Mouse (Mus musculus): Measurements from ENCODE around the gene Spem1. TPM values are rescaled to one million over a fixed set of nuclear protein-coding genes. Genes with fewer than 3 reads are reported as not detected.

Spem1 gene
- polyA plus RNA-seq, 1 experiment from 2014 or later, result not detected

DNA sequence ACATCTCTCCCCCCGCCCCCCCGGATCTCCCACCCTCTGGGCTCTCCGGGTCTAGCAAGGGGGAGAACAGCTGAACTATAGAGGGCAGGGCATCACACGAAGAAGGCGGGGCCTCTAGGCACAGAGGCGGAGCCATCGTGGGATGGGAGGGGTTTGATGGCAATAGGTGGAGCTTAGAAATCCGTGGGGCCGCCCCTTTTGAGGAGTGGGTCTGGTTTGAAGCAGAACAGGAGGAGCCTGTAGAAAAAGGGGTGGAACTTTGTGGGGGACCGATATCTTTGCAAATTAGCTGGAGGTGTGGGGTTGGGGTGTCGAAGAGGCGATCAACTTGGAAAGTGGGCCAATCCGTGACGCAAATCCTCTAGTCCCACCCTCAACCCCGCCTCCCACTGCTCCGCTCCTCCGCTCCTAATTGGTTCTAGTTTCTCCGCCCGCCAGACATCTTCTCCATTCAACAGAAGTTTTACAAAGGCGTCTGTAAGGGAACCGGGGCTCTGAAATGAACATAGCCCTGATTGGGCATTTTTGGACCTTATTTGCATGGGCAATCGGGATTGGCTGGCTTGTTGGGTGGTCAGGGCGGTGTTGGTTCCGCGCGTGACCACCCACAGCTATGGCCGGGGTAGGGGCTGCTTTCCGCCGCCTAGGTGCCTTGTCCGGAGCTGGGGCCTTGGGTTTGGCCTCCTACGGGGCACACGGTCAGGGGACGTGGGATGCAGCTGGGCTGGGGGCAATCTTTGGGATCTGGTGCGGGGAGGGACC, 16.2 kb upstream of the Spem1 start, which contains the start of gene Tmem256:
Gene Tmem256 (plus strand): TSS at position 563 of the 762 bp plus-strand sequence.
- H3K9ac ChIP-seq (ENCODE audit: low read length), result peak within 1 kb of the TSS; percentile 81
- peak within 1 kb of the TSS; percentile 98 for H3K4me2 ChIP-seq (ENCODE audit: low read depth, low read length)
- peak; percentile 93 for ATAC-seq (ENCODE audit: low read depth)
- peaks cover 2% of the 10 kb centered on the region; the same call in 1 of the 2 replicates for H3K36me3 ChIP-seq (ENCODE audit: control insufficient read depth, insufficient read depth, low read length)
- H3K27ac ChIP-seq (ENCODE audit: low read length), result peak within 1 kb of the TSS; percentile 75
- no peaks in the 10 kb centered on the region for H3K9me3 ChIP-seq (ENCODE audit: control insufficient read depth, low read length)
- peaks cover 15% of the 10 kb centered on the region for H3K27me3 ChIP-seq (ENCODE audit: control insufficient read depth, insufficient read depth, low read depth, low read length)
- H3K4me3 ChIP-seq (ENCODE audit: low read length), result peak within 1 kb of the TSS; percentile 62
- peaks cover 40% of the 10 kb centered on the region for H3K4me1 ChIP-seq (replicated peaks; ENCODE audit: control insufficient read depth, insufficient read depth, low read length)
- under 1% methylated on average over 34 of the region's 34 CpGs for WGBS

DNA sequence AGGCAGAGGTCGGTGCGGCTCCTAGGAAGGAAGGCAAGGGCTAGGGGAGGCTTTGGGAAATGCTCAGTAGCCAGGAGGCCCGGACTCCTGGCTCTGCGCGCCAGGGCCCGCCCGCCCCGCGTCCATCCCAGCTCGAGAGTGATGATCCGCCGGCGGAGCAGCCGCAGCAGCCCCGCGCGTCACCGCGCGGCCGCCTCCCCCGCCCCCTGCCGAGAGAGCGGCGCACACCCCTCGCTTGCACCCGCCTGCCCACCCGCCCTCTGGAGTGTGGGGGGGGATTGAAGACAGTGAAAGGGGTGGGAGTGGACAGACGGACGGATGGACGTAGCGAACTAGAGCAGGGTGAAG, 15.6 kb upstream of the Spem1 start, which contains the start of gene Nlgn2:
Gene Nlgn2 (minus strand): TSS at position 181 of the 348 bp plus-strand sequence.
- peak within 1 kb of the TSS; percentile 62 for H3K4me3 ChIP-seq (ENCODE audit: low read length)
- H3K9me3 ChIP-seq (ENCODE audit: control insufficient read depth, low read length), result no peaks in the 10 kb centered on the region
- peak within 1 kb of the TSS; percentile 75 for H3K27ac ChIP-seq (ENCODE audit: low read length)
- peak within 1 kb of the TSS; percentile 81 for H3K9ac ChIP-seq (ENCODE audit: low read length)
- H3K4me2 ChIP-seq (ENCODE audit: low read depth, low read length), result peak within 1 kb of the TSS; percentile 98
- peaks cover 40% of the 10 kb centered on the region for H3K4me1 ChIP-seq (replicated peaks; ENCODE audit: control insufficient read depth, insufficient read depth, low read length)
- 1% methylated on average over 16 of the region's 32 CpGs for WGBS
- H3K36me3 ChIP-seq (ENCODE audit: control insufficient read depth, insufficient read depth, low read length), result peaks cover 2% of the 10 kb centered on the region; the same call in 1 of the 2 replicates
- H3K27me3 ChIP-seq (ENCODE audit: control insufficient read depth, insufficient read depth, low read depth, low read length), result peaks cover 15% of the 10 kb centered on the region
- ATAC-seq (ENCODE audit: low read depth), result peak; percentile 75

DNA sequence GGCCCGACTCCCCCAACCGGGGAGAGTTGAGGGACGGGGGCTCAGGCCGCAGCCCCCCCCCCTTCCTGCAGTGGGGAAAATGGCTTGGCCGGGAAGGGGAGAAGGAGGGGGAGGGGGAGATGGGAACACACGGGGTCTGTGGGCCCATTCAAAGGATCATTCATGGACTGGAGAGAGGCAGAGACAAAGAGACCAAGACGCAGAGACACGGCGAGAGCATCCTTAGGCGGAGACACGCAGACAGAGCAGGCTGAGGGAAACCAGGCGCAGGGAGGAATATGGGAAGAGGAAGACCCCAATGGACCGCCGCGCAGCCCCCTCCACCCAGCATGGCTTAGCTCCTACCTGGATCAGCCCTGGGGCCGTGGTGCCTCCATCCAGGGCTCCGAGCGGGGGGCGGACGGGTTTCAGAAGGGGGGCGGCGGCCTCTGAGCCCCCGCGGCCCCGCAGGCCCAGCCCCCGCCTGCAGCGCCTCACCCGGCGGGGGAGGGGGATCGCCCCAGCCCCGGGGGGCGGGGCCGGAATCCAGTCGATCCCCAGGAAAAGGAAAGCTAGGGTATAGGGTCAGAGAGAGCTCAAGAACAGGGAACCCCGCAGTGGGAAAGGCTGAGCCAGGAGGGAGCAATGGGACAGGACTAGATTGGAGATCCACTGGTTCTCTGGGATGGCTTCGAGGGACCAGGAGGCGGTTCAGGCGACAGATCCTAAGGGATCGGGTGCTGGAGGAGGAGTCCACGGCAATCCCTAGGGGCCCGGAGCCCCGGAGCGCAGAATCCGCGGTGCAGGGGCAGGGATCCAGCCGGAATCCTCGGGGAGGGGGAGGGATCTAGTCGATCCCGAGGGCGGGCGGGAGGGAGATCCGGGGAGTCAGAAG, 15.0 kb upstream of the Spem1 start:
- 0 out of 2 replicates have a peak, but pooled peaks have one; percentile 0 for ATAC-seq (ENCODE audit: low read depth)
- Histone ChIP-seq H3K36me3 (ENCODE audit: control insufficient read depth, insufficient read depth, low read length) (peaks cover 2% of the 10 kb centered on the region; the same call in 1 of the 2 replicates), H3K27me3 (ENCODE audit: control insufficient read depth, insufficient read depth, low read depth, low read length) (peaks cover 15% of the 10 kb centered on the region), H3K27ac (ENCODE audit: low read length) (peak overlapping the region; percentile 75), H3K4me2 (ENCODE audit: low read depth, low read length) (peak overlapping the region; percentile 98), H3K9ac (ENCODE audit: low read length) (peak overlapping the region; percentile 81), H3K9me3 (ENCODE audit: control insufficient read depth, low read length) (no peaks in the 10 kb centered on the region), H3K4me1 (replicated peaks; ENCODE audit: control insufficient read depth, insufficient read depth, low read length) (peaks cover 40% of the 10 kb centered on the region), H3K4me3 (ENCODE audit: low read length) (peak overlapping the region; percentile 62)
- 2% methylated on average over 44 of the region's 52 CpGs for WGBS

DNA sequence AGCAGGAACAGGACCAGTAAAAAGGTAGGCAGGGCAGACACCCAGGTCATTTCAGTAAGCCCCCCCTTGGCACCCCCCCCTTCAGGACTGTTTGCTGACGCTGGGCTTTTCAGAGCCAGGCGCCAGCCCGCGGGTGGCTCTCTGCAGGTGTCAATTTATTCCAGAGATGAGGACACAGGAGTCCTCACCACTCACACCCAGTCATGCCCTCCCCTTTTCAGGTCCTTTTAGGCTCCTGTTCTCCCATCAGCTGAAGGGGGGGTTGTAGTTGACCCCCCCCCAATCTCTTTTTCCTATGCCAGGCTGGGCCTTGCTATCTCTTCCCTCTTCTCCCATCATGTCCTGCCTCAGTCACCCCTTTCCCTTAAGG, 14.0 kb upstream of the Spem1 start:
- H3K4me2 ChIP-seq (ENCODE audit: low read depth, low read length), result peak overlapping the region; percentile 98
- WGBS, result 14% methylated on average over 4 of the region's 4 CpGs
- peaks cover 15% of the 10 kb centered on the region for H3K27me3 ChIP-seq (ENCODE audit: control insufficient read depth, insufficient read depth, low read depth, low read length)
- H3K9ac ChIP-seq (ENCODE audit: low read length), result no peak overlapping the region; the same call in 1 of the 2 replicates
- H3K27ac ChIP-seq (ENCODE audit: low read length), result no peak overlapping the region
- H3K4me3 ChIP-seq (ENCODE audit: low read length), result peak overlapping the region; percentile 62
- peaks cover 40% of the 10 kb centered on the region for H3K4me1 ChIP-seq (replicated peaks; ENCODE audit: control insufficient read depth, insufficient read depth, low read length)
- no peak for ATAC-seq (ENCODE audit: low read depth)
- peaks cover 2% of the 10 kb centered on the region; the same call in 1 of the 2 replicates for H3K36me3 ChIP-seq (ENCODE audit: control insufficient read depth, insufficient read depth, low read length)
- no peaks in the 10 kb centered on the region for H3K9me3 ChIP-seq (ENCODE audit: control insufficient read depth, low read length)

DNA sequence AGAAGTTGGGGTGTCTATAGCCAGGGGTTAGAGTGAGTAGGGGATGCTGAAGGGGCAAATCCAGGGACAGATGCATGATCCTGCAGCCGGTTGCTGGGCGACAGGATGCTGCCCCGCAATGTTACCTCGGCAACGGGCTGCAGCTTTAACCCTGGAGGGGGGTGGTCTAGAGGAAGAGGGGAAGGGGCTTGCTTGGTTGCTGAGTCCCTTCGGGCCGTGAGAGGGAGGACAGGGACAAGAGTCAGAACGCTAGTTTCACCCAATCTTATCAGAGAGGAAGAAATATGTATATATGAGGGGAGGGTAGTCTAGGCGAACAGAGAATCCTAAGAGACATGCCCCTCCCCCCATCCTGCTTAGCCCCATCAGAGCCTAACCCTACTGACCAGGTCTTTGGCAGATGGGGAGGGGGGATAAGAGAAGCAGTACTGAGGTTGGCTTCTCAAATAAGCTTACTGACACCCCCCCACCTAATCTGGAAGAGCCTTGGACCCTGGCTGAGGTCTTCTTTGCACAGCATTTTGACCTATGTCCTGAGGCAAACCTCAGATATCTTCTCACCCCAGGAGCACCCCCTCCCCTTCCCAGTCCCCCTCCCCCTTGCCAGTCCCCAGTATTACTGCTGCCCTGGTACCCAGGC, 13.5 kb upstream of the Spem1 start:
- no peak for ATAC-seq (ENCODE audit: low read depth)
- WGBS, result 24% methylated on average over 9 of the region's 9 CpGs
- Histone ChIP-seq H3K4me1 (replicated peaks; ENCODE audit: control insufficient read depth, insufficient read depth, low read length) (peaks cover 40% of the 10 kb centered on the region), H3K36me3 (ENCODE audit: control insufficient read depth, insufficient read depth, low read length) (peaks cover 2% of the 10 kb centered on the region; the same call in 1 of the 2 replicates), H3K4me3 (ENCODE audit: low read length) (peak overlapping the region; percentile 4; the same call in 1 of the 2 replicates), H3K9me3 (ENCODE audit: control insufficient read depth, low read length) (no peaks in the 10 kb centered on the region), H3K27me3 (ENCODE audit: control insufficient read depth, insufficient read depth, low read depth, low read length) (peaks cover 15% of the 10 kb centered on the region), H3K9ac (ENCODE audit: low read length) (no peak overlapping the region), H3K4me2 (ENCODE audit: low read depth, low read length) (peak overlapping the region; percentile 98), H3K27ac (ENCODE audit: low read length) (no peak overlapping the region)

DNA sequence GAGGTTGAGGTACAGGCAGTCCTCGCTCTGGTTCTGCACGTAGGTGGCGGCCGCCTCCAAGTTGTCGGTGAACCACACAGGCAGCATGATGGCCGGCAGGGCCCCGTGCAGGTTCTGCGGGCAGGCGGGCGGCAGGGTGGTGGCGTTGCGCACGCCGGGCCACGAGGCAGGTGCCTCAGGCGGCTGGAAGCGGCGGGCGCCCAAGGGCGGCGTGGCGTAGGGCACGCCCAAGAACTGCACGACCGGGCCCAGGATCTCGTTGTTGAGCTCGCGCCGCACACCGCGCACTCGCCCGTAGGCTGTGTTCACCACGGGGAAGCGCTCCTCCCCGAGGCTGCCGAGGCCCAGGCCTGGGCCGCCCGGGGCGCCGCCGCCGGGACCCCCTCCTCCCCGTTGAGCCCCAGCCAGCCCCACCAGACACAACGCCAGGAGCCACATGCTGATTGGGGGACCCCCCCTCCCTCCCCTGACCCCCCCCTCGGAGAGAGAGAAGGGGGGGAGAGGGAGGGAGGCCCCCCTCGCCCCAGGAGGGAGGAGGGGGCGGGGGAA, 12.1 kb upstream of the Spem1 start:
- Histone ChIP-seq H3K27ac (ENCODE audit: low read length) (peak overlapping the region; percentile 36; the same call in 1 of the 2 replicates), H3K27me3 (ENCODE audit: control insufficient read depth, insufficient read depth, low read depth, low read length) (peaks cover 15% of the 10 kb centered on the region), H3K9ac (ENCODE audit: low read length) (peak overlapping the region; percentile 76), H3K4me1 (replicated peaks; ENCODE audit: control insufficient read depth, insufficient read depth, low read length) (peaks cover 34% of the 10 kb centered on the region), H3K36me3 (ENCODE audit: control insufficient read depth, insufficient read depth, low read length) (peaks cover 2% of the 10 kb centered on the region; the same call in 1 of the 2 replicates), H3K9me3 (ENCODE audit: control insufficient read depth, low read length) (no peaks in the 10 kb centered on the region), H3K4me3 (ENCODE audit: low read length) (peak overlapping the region; percentile 48), H3K4me2 (ENCODE audit: low read depth, low read length) (peak overlapping the region; percentile 88)
- 7% methylated on average over 41 of the region's 48 CpGs for WGBS
- no peak for ATAC-seq (ENCODE audit: low read depth)

DNA sequence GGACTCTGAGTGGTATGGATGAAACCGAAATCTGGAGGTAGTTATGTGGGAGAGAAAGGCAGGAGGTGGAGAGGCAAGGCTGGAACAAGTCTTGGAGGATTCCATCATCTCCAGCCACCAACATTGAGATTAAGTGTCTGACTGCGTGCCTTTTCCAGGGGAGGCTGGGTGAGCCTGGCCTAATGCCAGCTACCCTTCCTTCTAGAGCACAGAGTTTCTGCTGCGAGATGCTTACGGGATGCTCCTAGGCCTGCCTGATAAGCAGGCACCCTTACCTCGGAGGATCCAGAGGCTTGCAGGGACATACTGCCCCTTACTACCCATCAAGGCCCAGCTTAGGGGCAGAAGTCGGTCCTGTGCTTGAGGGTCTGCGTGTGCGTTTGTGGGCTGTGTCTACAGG, 11.6 kb upstream of the Spem1 start:
- peaks cover 15% of the 10 kb centered on the region for H3K27me3 ChIP-seq (ENCODE audit: control insufficient read depth, insufficient read depth, low read depth, low read length)
- H3K36me3 ChIP-seq (ENCODE audit: control insufficient read depth, insufficient read depth, low read length), result peaks cover 2% of the 10 kb centered on the region; the same call in 1 of the 2 replicates
- H3K4me3 ChIP-seq (ENCODE audit: low read length), result peak overlapping the region; percentile 48
- ATAC-seq (ENCODE audit: low read depth), result no peak
- H3K4me1 ChIP-seq (replicated peaks; ENCODE audit: control insufficient read depth, insufficient read depth, low read length), result peaks cover 33% of the 10 kb centered on the region
- 52% methylated on average over 8 of the region's 8 CpGs for WGBS
- peak overlapping the region; percentile 76 for H3K9ac ChIP-seq (ENCODE audit: low read length)
- H3K27ac ChIP-seq (ENCODE audit: low read length), result peak overlapping the region; percentile 36; the same call in 1 of the 2 replicates
- no peaks in the 10 kb centered on the region for H3K9me3 ChIP-seq (ENCODE audit: control insufficient read depth, low read length)
- peak overlapping the region; percentile 88 for H3K4me2 ChIP-seq (ENCODE audit: low read depth, low read length)

DNA sequence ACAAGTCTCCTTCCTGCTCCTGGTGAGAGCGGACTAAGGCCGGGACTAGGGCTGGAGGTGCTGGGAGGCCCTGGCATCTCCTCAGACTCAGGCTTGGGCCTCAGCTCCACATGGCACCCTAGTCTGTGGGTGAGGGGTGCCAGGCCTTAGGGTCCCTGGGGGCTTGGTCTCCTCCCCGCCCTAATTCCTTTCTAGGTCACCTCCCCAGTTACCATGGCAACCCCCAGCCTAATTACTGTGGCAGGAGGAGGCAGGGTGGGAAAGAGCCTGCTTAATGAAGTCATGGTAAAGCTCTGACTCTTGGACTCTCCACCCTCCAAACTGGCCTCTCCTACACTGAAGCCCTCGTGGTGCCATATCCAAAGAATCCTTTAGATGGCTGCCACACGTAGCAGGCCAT, 6.9 kb upstream of the Spem1 start:
- WGBS, result 74% methylated on average over 5 of the region's 5 CpGs
- peaks cover 19% of the 10 kb centered on the region; the same call in 1 of the 2 replicates for H3K36me3 ChIP-seq (ENCODE audit: control insufficient read depth, insufficient read depth, low read length)

More for the DNA sequence above, 6.9 kb upstream of the Spem1 start:
- H3K4me1 ChIP-seq (replicated peaks; ENCODE audit: control insufficient read depth, insufficient read depth, low read length), result peaks cover 4% of the 10 kb centered on the region
- ATAC-seq (ENCODE audit: low read depth), result no peak
- H3K27ac ChIP-seq (ENCODE audit: low read length), result no peak overlapping the region
- no peak overlapping the region for H3K9ac ChIP-seq (ENCODE audit: low read length)
- no peak overlapping the region for H3K4me2 ChIP-seq (ENCODE audit: low read depth, low read length)
- no peaks in the 10 kb centered on the region for H3K9me3 ChIP-seq (ENCODE audit: control insufficient read depth, low read length)
- no peak overlapping the region for H3K4me3 ChIP-seq (ENCODE audit: low read length)
- peaks cover 4% of the 10 kb centered on the region; the same call in 1 of the 2 replicates for H3K27me3 ChIP-seq (ENCODE audit: control insufficient read depth, insufficient read depth, low read depth, low read length)

Measured in lung, embryonic 16.5 days (tissue).